Mouse (Mus musculus) lung, embryonic 16.5 days (tissue): ENCODE measurements at regions not wholly inside any gene's neighbourhood (a gene's known extent, or its start where the extent isn't known, plus 50 kb on each side); places are given as distances from the start of the nearest gene placed in this dataset.

Experiments used
- ATAC-seq: fragments of 200-750 bp; cut with Nextera tagmentation; 2 replicates; pipeline ENCODE4 v1.8.0; 2017; ENCODE audit warnings: low read depth, mild to moderate bottlenecking, moderate library complexity
- H3K27ac ChIP-seq: fragments of 300-500 bp; sonication (generic); 2 replicates; pipeline ENCODE4 v1.5.1; 2014; ENCODE audit warnings: mild to moderate bottlenecking, control low read depth, low read length
- H3K27me3 ChIP-seq: fragments of 300-500 bp; sonication (generic); 2 replicates; pipeline ENCODE4 v1.6.1; 2014; ENCODE audit warnings: low read depth, low read length, mixed read lengths; ENCODE audit not compliant: control insufficient read depth, insufficient read depth
- H3K36me3 ChIP-seq: fragments of 300-500 bp; sonication (generic); 2 replicates; pipeline ENCODE4 v1.6.1; 2014; ENCODE audit warnings: low read length; ENCODE audit not compliant: control insufficient read depth, insufficient read depth
- H3K4me1 ChIP-seq: fragments of 300-500 bp; sonication (generic); replicated peaks from 2 replicates; pipeline ENCODE4 v1.6.1; 2014; ENCODE audit warnings: low read length, mixed read lengths; ENCODE audit not compliant: control insufficient read depth, insufficient read depth
- H3K4me2 ChIP-seq: fragments of 300-500 bp; sonication (generic); 2 replicates; pipeline ENCODE4 v1.6.1; 2014; ENCODE audit warnings: low read depth, low read length, control low read depth
- H3K4me3 ChIP-seq: fragments of 300-500 bp; sonication (generic); 2 replicates; pipeline ENCODE4 v1.5.1; 2014; ENCODE audit warnings: mild to moderate bottlenecking, low read length, control low read depth
- H3K9ac ChIP-seq: fragments of 300-500 bp; sonication (generic); 2 replicates; pipeline ENCODE4 v1.6.1; 2014; ENCODE audit warnings: low read length, control low read depth
- H3K9me3 ChIP-seq: fragments of 300-500 bp; sonication (generic); 2 replicates; pipeline ENCODE4 v1.6.1; 2016; ENCODE audit warnings: low read length; ENCODE audit not compliant: control insufficient read depth
- WGBS: fragments of 180-500 bp; shearing (Covaris S2); extraction: QIAGEN DNeasy Blood & Tissue Kit; methylation state at CpG from one replicate; pipeline ENCODE4 v1.1.7; 2014; 5-methylcytosine and 5-hydroxymethylcytosine counted together

DNA sequence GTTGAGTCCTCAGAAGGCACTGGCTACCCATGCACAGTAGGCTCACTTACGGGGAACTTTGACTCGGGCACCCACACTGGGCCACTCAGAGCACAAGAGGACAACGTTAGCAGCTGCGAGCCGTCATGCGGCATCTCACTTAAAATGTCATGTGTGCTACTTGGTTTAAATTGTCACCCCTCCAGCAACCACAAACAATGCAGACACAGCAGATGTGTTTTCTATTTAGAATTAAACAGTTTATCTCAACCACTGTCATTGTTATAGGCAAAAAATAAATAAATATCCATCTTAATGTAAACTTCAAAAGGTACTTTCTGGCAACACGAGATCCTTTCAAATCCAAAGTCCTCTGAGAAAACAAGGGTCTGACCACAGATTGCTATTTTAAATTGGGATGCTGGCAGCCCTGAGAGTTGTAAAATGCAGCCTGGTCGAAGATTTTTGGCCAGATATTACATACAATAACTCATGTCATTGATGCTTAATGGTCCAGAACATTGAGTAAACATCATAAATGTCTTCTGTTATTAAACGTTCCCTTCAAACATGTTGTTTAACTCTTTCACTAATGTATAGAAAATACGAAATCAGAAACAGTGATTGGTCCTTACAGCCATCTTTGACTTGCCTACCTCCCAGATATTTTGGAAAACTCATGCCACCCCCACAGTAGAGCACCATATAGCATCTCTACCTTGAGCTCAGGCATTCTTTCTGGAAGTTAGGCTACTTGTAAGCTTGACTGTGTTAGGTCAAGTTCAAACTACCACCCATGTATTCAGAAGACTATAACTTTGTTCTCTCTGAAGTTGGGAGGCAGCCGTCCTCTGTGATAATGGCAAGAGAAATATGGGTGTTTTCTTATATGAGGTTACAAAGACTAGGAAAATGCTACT is 232.8 kb upstream of the Tcf21 start:
- no peaks in the 10 kb centered on the region for H3K9me3 ChIP-seq
- H3K4me3 ChIP-seq: no peak overlapping the region
- peak overlapping the region; percentile 83 for H3K27ac ChIP-seq
- H3K27me3 ChIP-seq: no peaks in the 10 kb centered on the region
- H3K4me1 ChIP-seq: peaks cover 9% of the 10 kb centered on the region
- ATAC-seq: peak; percentile 97
- no peak overlapping the region for H3K9ac ChIP-seq
- no peak overlapping the region for H3K4me2 ChIP-seq
- 43% methylated on average over 11 of the region's 11 CpGs for WGBS
- no peaks in the 10 kb centered on the region for H3K36me3 ChIP-seq

- H3K36me3 ChIP-seq: no peaks in the 10 kb centered on the region
- 38% methylated on average over 3 of the region's 3 CpGs for WGBS
- H3K27ac ChIP-seq: no peak overlapping the region
- no peaks in the 10 kb centered on the region for H3K4me1 ChIP-seq
- H3K27me3 ChIP-seq: no peaks in the 10 kb centered on the region
- no peak overlapping the region for H3K4me2 ChIP-seq
- H3K9ac ChIP-seq: no peak overlapping the region
- no peaks in the 10 kb centered on the region for H3K9me3 ChIP-seq
- H3K4me3 ChIP-seq: no peak overlapping the region
- ATAC-seq: peak; percentile 87
Observed at GRCm38 (mm10) chr10:23044466-23044865, 224.5 kb upstream of the Tcf21 start.

DNA sequence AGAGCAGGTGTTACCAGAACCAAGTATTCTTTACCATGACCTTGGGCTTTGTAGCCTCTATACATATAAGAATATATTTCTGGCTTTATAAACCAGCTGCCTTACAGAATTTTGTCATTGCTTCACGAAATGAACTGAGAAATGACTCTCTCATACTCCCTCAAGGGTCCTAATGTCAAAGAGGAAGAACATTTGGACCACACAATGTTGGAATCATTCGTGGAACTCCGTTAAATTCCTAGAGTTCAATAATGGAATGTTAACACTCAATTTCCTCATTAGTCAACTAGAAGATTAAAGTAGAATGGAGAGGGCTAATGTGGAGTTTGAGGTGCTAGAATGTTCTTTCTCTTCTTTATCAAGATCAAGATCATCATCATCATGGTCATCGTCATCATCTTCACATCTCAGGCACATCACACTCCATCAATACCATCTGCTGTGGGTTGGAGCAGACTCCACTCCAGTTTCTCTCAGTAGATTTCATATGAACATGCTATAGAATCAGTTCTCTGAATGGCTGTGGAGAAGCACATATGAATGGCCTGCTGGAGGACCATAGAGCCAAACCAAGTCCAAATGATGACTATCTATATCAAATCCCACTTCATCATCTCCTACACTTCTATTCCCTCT is 211.6 kb upstream of the Tcf21 start:
- peak; percentile 93 for ATAC-seq
- Histone ChIP-seq H3K4me2 (no peak overlapping the region), H3K27ac (no peak overlapping the region), H3K27me3 (no peaks in the 10 kb centered on the region), H3K4me1 (peaks cover 3% of the 10 kb centered on the region; the same call in 1 of the 2 replicates), H3K9ac (no peak overlapping the region), H3K36me3 (no peaks in the 10 kb centered on the region), H3K4me3 (no peak overlapping the region), H3K9me3 (no peaks in the 10 kb centered on the region)
- WGBS: 48% methylated on average over 4 of the region's 4 CpGs

- ATAC-seq: peak; percentile 66
- 38% methylated on average over 4 of the region's 4 CpGs for WGBS
- H3K36me3 ChIP-seq: no peaks in the 10 kb centered on the region
- H3K27ac ChIP-seq: peak overlapping the region; percentile 55
- H3K4me1 ChIP-seq: peaks cover 3% of the 10 kb centered on the region; the same call in 1 of the 2 replicates
- no peak overlapping the region for H3K4me3 ChIP-seq
- no peak overlapping the region for H3K4me2 ChIP-seq
- H3K27me3 ChIP-seq: no peaks in the 10 kb centered on the region
- no peaks in the 10 kb centered on the region for H3K9me3 ChIP-seq
- H3K9ac ChIP-seq: no peak overlapping the region
Observed at GRCm38 (mm10) chr10:23027961-23028360, 208.0 kb upstream of the Tcf21 start.

DNA sequence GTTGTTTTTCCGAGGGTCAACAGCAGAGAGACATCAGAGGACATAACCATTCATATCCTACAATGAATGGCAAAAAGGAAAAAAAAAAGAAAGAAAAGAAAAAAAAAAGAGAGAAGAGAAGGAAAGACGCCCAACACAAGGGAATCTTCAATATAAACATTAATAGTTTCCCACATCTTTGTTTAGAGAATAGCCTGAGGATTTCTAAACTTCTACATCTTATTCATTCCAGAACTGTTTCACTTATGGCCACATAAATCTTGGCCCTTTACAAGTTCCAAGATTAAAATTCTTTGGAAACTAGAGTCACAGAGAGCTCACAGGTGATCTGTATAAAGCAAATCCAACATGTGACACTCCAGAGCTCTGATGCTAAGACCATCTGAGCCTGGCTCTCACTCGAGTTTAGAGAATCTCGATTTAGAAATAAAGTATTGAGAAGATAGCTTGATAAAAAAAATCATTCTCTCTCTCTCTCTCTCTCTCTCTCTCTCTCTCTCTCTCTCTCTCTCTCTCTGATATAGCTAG is 197.2 kb upstream of the Tcf21 start:
- no peaks in the 10 kb centered on the region for H3K36me3 ChIP-seq
- no peak overlapping the region for H3K9ac ChIP-seq
- H3K4me3 ChIP-seq: no peak overlapping the region
- peaks cover 9% of the 10 kb centered on the region; the same call in 1 of the 2 replicates for H3K4me1 ChIP-seq
- ATAC-seq: peak; percentile 70; the same call in 1 of the 2 replicates
- H3K27ac ChIP-seq: no peak overlapping the region
- H3K9me3 ChIP-seq: no peaks in the 10 kb centered on the region
- H3K4me2 ChIP-seq: no peak overlapping the region
- WGBS: 32% methylated on average over 4 of the region's 4 CpGs
- no peaks in the 10 kb centered on the region for H3K27me3 ChIP-seq

DNA sequence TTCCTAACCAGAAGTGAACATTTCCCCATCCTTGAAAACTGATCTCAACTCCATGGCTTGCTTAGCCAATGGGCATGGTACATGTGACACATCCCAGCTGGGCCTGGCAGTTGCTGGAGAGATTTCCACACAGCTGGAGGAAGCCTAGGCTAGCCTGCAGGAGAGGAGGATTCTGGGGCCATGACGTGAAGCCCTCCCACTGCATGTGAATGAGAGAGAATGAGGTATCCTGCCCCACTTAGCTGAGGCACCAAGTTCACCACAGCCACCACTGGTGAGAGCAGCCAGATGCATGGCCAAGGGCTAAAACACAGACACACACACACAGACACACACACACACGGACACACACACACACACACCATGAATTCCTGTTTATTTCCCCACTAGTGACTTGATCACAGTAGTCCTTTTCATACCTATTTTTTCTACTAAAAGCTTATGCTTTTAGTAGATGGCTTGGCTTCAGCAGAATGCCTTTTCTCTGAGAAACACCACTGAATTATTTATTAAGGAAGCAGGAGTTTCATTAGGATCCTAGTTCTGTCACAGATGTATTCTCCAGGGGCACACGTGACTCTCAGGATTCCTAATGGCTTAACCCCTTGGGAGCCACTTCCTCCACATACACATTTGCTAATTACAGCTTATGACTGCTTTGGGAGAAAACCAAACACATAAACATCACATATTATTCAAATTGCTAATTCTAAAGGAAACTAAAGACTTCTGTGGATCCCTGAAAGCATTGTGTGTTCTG is 196.1 kb upstream of the Tcf21 start:
- H3K9me3 ChIP-seq: no peaks in the 10 kb centered on the region
- 38% methylated on average over 3 of the region's 3 CpGs for whole genome bisulfite sequencing
- H3K4me1 ChIP-seq: peaks cover 9% of the 10 kb centered on the region; the same call in 1 of the 2 replicates
- H3K36me3 ChIP-seq: no peaks in the 10 kb centered on the region
- peak; percentile 68 for ATAC-seq
- no peak overlapping the region for H3K9ac ChIP-seq
- peak overlapping the region; percentile 83 for H3K27ac ChIP-seq
- H3K4me3 ChIP-seq: no peak overlapping the region
- H3K4me2 ChIP-seq: no peak overlapping the region
- H3K27me3 ChIP-seq: no peaks in the 10 kb centered on the region

GRCm38 (mm10) chr10:23010715-23011114 is 190.7 kb upstream of the Tcf21 start:
- peak overlapping the region; percentile 53; the same call in 1 of the 2 replicates for H3K27ac ChIP-seq

DNA sequence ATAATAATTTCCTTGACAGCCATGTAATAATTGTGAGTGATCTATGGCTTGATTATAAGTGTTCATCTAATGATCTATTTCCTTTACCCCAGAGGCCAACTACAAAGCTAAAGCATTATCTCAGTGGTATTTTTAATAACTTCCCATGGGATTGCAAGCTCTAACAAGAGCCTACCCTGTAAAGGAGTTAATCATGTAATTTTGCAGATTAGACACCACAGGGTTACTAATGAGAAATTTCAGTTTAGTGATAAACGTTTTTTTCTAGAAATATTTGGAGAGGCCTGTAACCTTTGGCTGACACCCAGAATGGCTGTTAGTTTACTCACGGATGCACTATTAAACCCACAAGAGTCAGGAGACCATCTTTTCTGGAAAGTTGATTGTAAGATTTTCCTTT is 190.2 kb upstream of the Tcf21 start:
- WGBS: 24% methylated on average over 2 of the region's 2 CpGs
- Histone ChIP-seq H3K27ac (no peak overlapping the region), H3K9me3 (no peaks in the 10 kb centered on the region), H3K36me3 (no peaks in the 10 kb centered on the region), H3K4me3 (no peak overlapping the region), H3K4me1 (no peaks in the 10 kb centered on the region), H3K9ac (no peak overlapping the region), H3K4me2 (no peak overlapping the region), H3K27me3 (no peaks in the 10 kb centered on the region)
- no peak for ATAC-seq

More at GRCm38 (mm10) chr10:23010715-23011114, 190.7 kb upstream of the Tcf21 start:
- Histone ChIP-seq H3K4me3 (no peak overlapping the region), H3K36me3 (no peaks in the 10 kb centered on the region), H3K9ac (no peak overlapping the region), H3K27me3 (no peaks in the 10 kb centered on the region), H3K4me2 (no peak overlapping the region), H3K9me3 (no peaks in the 10 kb centered on the region), H3K4me1 (peaks cover under 1% of the 10 kb centered on the region; the same call in 1 of the 2 replicates)
- WGBS: 44% methylated on average over 4 of the region's 4 CpGs
- peak; percentile 77 for ATAC-seq
